Mouse (Mus musculus): ENCODE measurements around the gene Dnaic1. TPM values are rescaled to one million over a fixed set of nuclear protein-coding genes. Genes with fewer than 3 reads are reported as not detected.

Dnaic1 gene
- total RNA-seq, 1 experiment = 1.7 TPM

- no peak overlapping the region for H3K27ac ChIP-seq (ENCODE audit: insufficient read depth, low read depth, low read length, poor library complexity, severe bottlenecking)
- no peak for TF ChIP-seq MAFK (IDR thresholded peaks at IDR 0.05; ENCODE audit: insufficient read depth, low read depth, low read length)
- TF ChIP-seq ZC3H11A (IDR thresholded peaks at IDR 0.05; ENCODE audit: borderline replicate concordance, low read depth, low read length) = no peak
- no peak for TF ChIP-seq ZNF384 (IDR thresholded peaks at IDR 0.05; ENCODE audit: low read depth, low read length)
- TF ChIP-seq HCFC1 (IDR thresholded peaks at IDR 0.05; ENCODE audit: borderline replicate concordance, insufficient read depth, low read length) = no peak
- TF ChIP-seq CHD2 (IDR thresholded peaks at IDR 0.05; ENCODE audit: low read depth, low read length) = no peak
- no peak overlapping the region for H3K9ac ChIP-seq (ENCODE audit: insufficient read depth, low read depth, low read length, poor library complexity, severe bottlenecking)
- H3K4me1 ChIP-seq (ENCODE audit: control insufficient read depth in 2 of 2, insufficient read depth in 2 of 2, low read length in 2 of 2, poor library complexity in 1 of 2) = peaks cover 2 to 16% of the 10 kb centered on the region in 2 experiments; a peak in 1 of 4 replicates
- H3K9me3 ChIP-seq (ENCODE audit: control insufficient read depth, insufficient read depth, low read depth, low read length) = no peaks in the 10 kb centered on the region
- H3K36me3 ChIP-seq (ENCODE audit: control insufficient read depth, insufficient read depth, low read length, poor library complexity, severe bottlenecking) = no peaks in the 10 kb centered on the region
- no peak for DNase-seq (ENCODE audit: low read depth, low spot score)
- in situ Hi-C loops (cut with MboI; ENCODE audit: low sequenced_read_pairs in 2 of 2, unreplicated experiment in 2 of 2) = no loop called here
- no peak overlapping the region for H3K4me3 ChIP-seq (ENCODE audit: insufficient read depth in 1 of 2, low read depth in 1 of 2, low read length in 2 of 2, poor library complexity in 1 of 2, severe bottlenecking in 1 of 2)
Measured at GRCm38 (mm10) chr4:41670836-41671235, 101.3 kb downstream of the Dnaic1 start.

DNA sequence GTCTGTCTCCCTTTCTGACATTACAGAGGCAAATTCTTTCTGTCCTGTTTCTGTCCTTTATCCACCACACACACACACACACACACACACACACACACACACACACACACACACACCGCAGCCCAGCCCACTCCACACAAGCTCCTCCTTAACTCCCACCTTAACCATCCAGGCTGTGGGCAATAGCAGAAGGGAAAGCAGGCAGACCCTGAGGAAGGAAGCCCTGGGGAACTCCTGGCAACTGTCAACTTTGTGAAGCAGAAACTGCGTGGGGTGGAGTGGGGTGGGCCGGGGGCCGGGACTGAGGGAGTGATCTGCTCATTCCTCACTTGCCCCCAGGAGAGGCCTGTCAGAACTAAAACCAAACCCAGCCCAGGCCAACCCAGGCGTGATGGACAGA is 101.9 kb downstream of the Dnaic1 start:
- Histone ChIP-seq H3K27ac (ENCODE audit: insufficient read depth, low read depth, low read length, poor library complexity, severe bottlenecking) (no peak overlapping the region), H3K9ac (ENCODE audit: insufficient read depth, low read depth, low read length, poor library complexity, severe bottlenecking) (no peak overlapping the region), H3K4me3 (ENCODE audit: insufficient read depth in 1 of 2, low read depth in 1 of 2, low read length in 2 of 2, poor library complexity in 1 of 2, severe bottlenecking in 1 of 2) (no peak overlapping the region), H3K9me3 (ENCODE audit: control insufficient read depth, insufficient read depth, low read depth, low read length) (no peaks in the 10 kb centered on the region), H3K36me3 (ENCODE audit: control insufficient read depth, insufficient read depth, low read length, poor library complexity, severe bottlenecking) (no peaks in the 10 kb centered on the region), H3K4me1 (ENCODE audit: control insufficient read depth in 2 of 2, insufficient read depth in 2 of 2, low read length in 2 of 2, poor library complexity in 1 of 2) (peaks cover 2 to 18% of the 10 kb centered on the region in 2 experiments; a peak in 1 of 4 replicates)
- DNase-seq (ENCODE audit: low read depth, low spot score) = no peak
- in situ Hi-C loops (cut with MboI; ENCODE audit: low sequenced_read_pairs in 2 of 2, unreplicated experiment in 2 of 2) = no loop called here
- TF ChIP-seq HCFC1 (IDR thresholded peaks at IDR 0.05; ENCODE audit: borderline replicate concordance, insufficient read depth, low read length) = no peak
- TF ChIP-seq ZNF384 (IDR thresholded peaks at IDR 0.05; ENCODE audit: low read depth, low read length) = no peak
- TF ChIP-seq ZC3H11A (IDR thresholded peaks at IDR 0.05; ENCODE audit: borderline replicate concordance, low read depth, low read length) = no peak
- no peak for TF ChIP-seq MAFK (IDR thresholded peaks at IDR 0.05; ENCODE audit: insufficient read depth, low read depth, low read length)
- no peak for TF ChIP-seq CHD2 (IDR thresholded peaks at IDR 0.05; ENCODE audit: low read depth, low read length)

DNA sequence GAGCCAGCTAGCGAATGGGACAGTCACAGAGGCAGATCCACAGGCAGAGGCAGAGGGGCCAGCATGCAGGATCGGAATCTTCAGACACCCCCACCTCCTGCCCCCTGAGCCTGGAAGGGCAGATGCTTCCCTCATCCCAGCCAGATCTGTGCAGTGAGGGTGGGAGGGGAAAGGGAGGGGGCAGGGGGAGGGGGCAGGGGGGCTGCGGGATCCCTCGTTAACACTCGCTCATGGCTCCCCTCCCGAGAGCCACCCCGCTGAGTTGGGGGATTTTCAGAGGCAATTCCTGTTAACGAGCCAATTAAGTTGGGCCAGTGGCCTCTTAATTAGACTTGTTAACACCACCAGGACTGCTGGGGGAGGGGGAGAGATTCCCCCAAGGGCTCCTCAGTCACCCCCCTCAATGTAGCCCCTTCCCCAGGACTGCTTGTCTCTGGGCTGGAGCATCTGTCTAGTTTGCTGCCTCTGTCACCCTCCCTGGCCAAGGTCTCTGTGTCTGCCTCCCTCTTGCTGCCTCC is 102.4 kb downstream of the Dnaic1 start:
- H3K4me1 ChIP-seq (ENCODE audit: control insufficient read depth in 2 of 2, insufficient read depth in 2 of 2, low read length in 2 of 2, poor library complexity in 1 of 2) = peaks cover 4 to 20% of the 10 kb centered on the region in 2 experiments; a peak in 1 of 4 replicates
- no peak overlapping the region for H3K27ac ChIP-seq (ENCODE audit: insufficient read depth, low read depth, low read length, poor library complexity, severe bottlenecking)
- no peaks in the 10 kb centered on the region for H3K9me3 ChIP-seq (ENCODE audit: control insufficient read depth, insufficient read depth, low read depth, low read length)
- no peaks in the 10 kb centered on the region for H3K36me3 ChIP-seq (ENCODE audit: control insufficient read depth, insufficient read depth, low read length, poor library complexity, severe bottlenecking)
- TF ChIP-seq MAFK (IDR thresholded peaks at IDR 0.05; ENCODE audit: insufficient read depth, low read depth, low read length) = no peak
- no peak for TF ChIP-seq ZC3H11A (IDR thresholded peaks at IDR 0.05; ENCODE audit: borderline replicate concordance, low read depth, low read length)
- no peak for TF ChIP-seq CHD2 (IDR thresholded peaks at IDR 0.05; ENCODE audit: low read depth, low read length)
- no peak for TF ChIP-seq HCFC1 (IDR thresholded peaks at IDR 0.05; ENCODE audit: borderline replicate concordance, insufficient read depth, low read length)
- TF ChIP-seq ZNF384 (IDR thresholded peaks at IDR 0.05; ENCODE audit: low read depth, low read length) = no peak
- no peak for DNase-seq (ENCODE audit: low read depth, low spot score)
- H3K4me3 ChIP-seq (ENCODE audit: insufficient read depth in 1 of 2, low read depth in 1 of 2, low read length in 2 of 2, poor library complexity in 1 of 2, severe bottlenecking in 1 of 2) = no peak overlapping the region
- in situ Hi-C loops (cut with MboI; ENCODE audit: low sequenced_read_pairs in 2 of 2, unreplicated experiment in 2 of 2) = no loop called here
- no peak overlapping the region for H3K9ac ChIP-seq (ENCODE audit: insufficient read depth, low read depth, low read length, poor library complexity, severe bottlenecking)

DNA sequence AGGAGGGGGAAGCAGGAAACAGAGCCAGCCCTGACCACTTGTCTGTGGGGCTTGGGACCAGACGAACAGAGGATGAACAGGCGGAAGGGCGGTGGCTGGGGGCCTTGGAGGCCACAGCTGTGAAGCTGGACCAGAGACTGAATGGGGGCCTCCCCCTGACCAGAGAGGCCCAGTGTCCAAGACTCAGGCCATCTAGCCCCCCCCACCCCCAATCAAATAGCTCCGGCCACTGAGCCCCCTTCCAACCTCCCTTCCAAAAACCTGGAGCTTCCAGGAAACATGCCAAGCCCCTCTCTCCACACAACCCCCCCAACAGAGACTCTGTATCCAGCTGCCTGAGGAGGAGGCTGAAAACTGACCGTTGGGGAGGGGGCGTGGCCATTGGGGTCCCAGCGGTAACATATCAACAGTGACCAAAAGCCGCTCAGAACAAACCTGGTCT is 103.0 kb downstream of the Dnaic1 start:
- no peak for DNase-seq (ENCODE audit: low read depth, low spot score)
- H3K4me3 ChIP-seq (ENCODE audit: insufficient read depth in 1 of 2, low read depth in 1 of 2, low read length in 2 of 2, poor library complexity in 1 of 2, severe bottlenecking in 1 of 2) = no peak overlapping the region
- TF ChIP-seq MAFK (IDR thresholded peaks at IDR 0.05; ENCODE audit: insufficient read depth, low read depth, low read length) = no peak
- peaks cover 4 to 25% of the 10 kb centered on the region in 2 experiments; a peak in 1 of 4 replicates for H3K4me1 ChIP-seq (ENCODE audit: control insufficient read depth in 2 of 2, insufficient read depth in 2 of 2, low read length in 2 of 2, poor library complexity in 1 of 2)
- in situ Hi-C loops (cut with MboI; ENCODE audit: low sequenced_read_pairs in 2 of 2, unreplicated experiment in 2 of 2) = no loop called here
- H3K9ac ChIP-seq (ENCODE audit: insufficient read depth, low read depth, low read length, poor library complexity, severe bottlenecking) = no peak overlapping the region
- no peaks in the 10 kb centered on the region for H3K9me3 ChIP-seq (ENCODE audit: control insufficient read depth, insufficient read depth, low read depth, low read length)
- H3K36me3 ChIP-seq (ENCODE audit: control insufficient read depth, insufficient read depth, low read length, poor library complexity, severe bottlenecking) = no peaks in the 10 kb centered on the region
- H3K27ac ChIP-seq (ENCODE audit: insufficient read depth, low read depth, low read length, poor library complexity, severe bottlenecking) = no peak overlapping the region

GRCm38 (mm10) chr4:41673186-41673585 is 103.6 kb downstream of the Dnaic1 start:
- H3K4me3 ChIP-seq (ENCODE audit: insufficient read depth in 1 of 2, low read depth in 1 of 2, low read length in 2 of 2, poor library complexity in 1 of 2, severe bottlenecking in 1 of 2) = no peak overlapping the region
- H3K9ac ChIP-seq (ENCODE audit: insufficient read depth, low read depth, low read length, poor library complexity, severe bottlenecking) = no peak overlapping the region
- no peak overlapping the region for H3K27ac ChIP-seq (ENCODE audit: insufficient read depth, low read depth, low read length, poor library complexity, severe bottlenecking)
- TF ChIP-seq CHD2 (IDR thresholded peaks at IDR 0.05; ENCODE audit: low read depth, low read length) (no peak), HCFC1 (IDR thresholded peaks at IDR 0.05; ENCODE audit: borderline replicate concordance, insufficient read depth, low read length) (no peak), MAFK (IDR thresholded peaks at IDR 0.05; ENCODE audit: insufficient read depth, low read depth, low read length) (no peak), ZNF384 (IDR thresholded peaks at IDR 0.05; ENCODE audit: low read depth, low read length) (no peak), ZC3H11A (IDR thresholded peaks at IDR 0.05; ENCODE audit: borderline replicate concordance, low read depth, low read length) (no peak)
- no peak for DNase-seq (ENCODE audit: low read depth, low spot score)
- no peaks in the 10 kb centered on the region for H3K9me3 ChIP-seq (ENCODE audit: control insufficient read depth, insufficient read depth, low read depth, low read length)
- in situ Hi-C loops (cut with MboI; ENCODE audit: low sequenced_read_pairs in 2 of 2, unreplicated experiment in 2 of 2) = no loop called here
- H3K4me1 ChIP-seq (ENCODE audit: control insufficient read depth in 2 of 2, insufficient read depth in 2 of 2, low read length in 2 of 2, poor library complexity in 1 of 2) = peaks cover 4 to 25% of the 10 kb centered on the region in 2 experiments; a peak in 1 of 4 replicates
- no peaks in the 10 kb centered on the region for H3K36me3 ChIP-seq (ENCODE audit: control insufficient read depth, insufficient read depth, low read length, poor library complexity, severe bottlenecking)
